Mouse (Mus musculus): ENCODE measurements around the gene Ccdc162. TPM values are rescaled to one million over a fixed set of nuclear protein-coding genes. Genes with fewer than 3 reads are reported as not detected.

Ccdc162 gene
- polyA plus RNA-seq, 1 experiment: 4.3 TPM

- Histone ChIP-seq H3K4me3 (replicated peaks; ENCODE audit: control insufficient read depth, low read depth, low read length) (no peak overlapping the region), H3K4me1 (ENCODE audit: control insufficient read depth, insufficient read depth, low read length) (no peaks in the 10 kb centered on the region; the same call in none of the 2 replicates), H3K27ac (ENCODE audit: control insufficient read depth, insufficient read depth, low read depth, low read length, poor library complexity) (no peak overlapping the region)
- TF ChIP-seq POLR2A (IDR thresholded peaks at IDR 0.05; ENCODE audit: borderline replicate concordance, control insufficient read depth, low read depth, low read length): no peak
- TF ChIP-seq CTCF (IDR thresholded peaks at IDR 0.05; ENCODE audit: control insufficient read depth, insufficient read depth, low read length): no peak
- 74% methylated on average over 1 of the region's 1 CpGs for WGBS
Measured at GRCm38 (mm10) chr10:41578541-41578940, 137.9 kb downstream of the Ccdc162 start.

- Histone ChIP-seq H3K4me3 (replicated peaks; ENCODE audit: control insufficient read depth, low read depth, low read length) (no peak overlapping the region), H3K27ac (ENCODE audit: control insufficient read depth, insufficient read depth, low read depth, low read length, poor library complexity) (no peak overlapping the region), H3K4me1 (ENCODE audit: control insufficient read depth, insufficient read depth, low read length) (peaks cover 3% of the 10 kb centered on the region)
- 53% methylated on average over 7 of the region's 7 CpGs for WGBS
- TF ChIP-seq CTCF (IDR thresholded peaks at IDR 0.05; ENCODE audit: control insufficient read depth, insufficient read depth, low read length) (no peak), POLR2A (IDR thresholded peaks at IDR 0.05; ENCODE audit: borderline replicate concordance, control insufficient read depth, low read depth, low read length) (no peak)
Measured at GRCm38 (mm10) chr10:41576328-41576833, 140.1 kb downstream of the Ccdc162 start.

- no peak overlapping the region for H3K4me3 ChIP-seq (replicated peaks; ENCODE audit: control insufficient read depth, low read depth, low read length)
- peaks cover 5% of the 10 kb centered on the region for H3K4me1 ChIP-seq (ENCODE audit: control insufficient read depth, insufficient read depth, low read length)
- 47% methylated on average over 8 of the region's 8 CpGs for WGBS
- no peak for TF ChIP-seq POLR2A (IDR thresholded peaks at IDR 0.05; ENCODE audit: borderline replicate concordance, control insufficient read depth, low read depth, low read length)
- no peak overlapping the region for H3K27ac ChIP-seq (ENCODE audit: control insufficient read depth, insufficient read depth, low read depth, low read length, poor library complexity)
Measured at GRCm38 (mm10) chr10:41575451-41576327, 140.7 kb downstream of the Ccdc162 start.

- Histone ChIP-seq H3K4me3 (replicated peaks; ENCODE audit: control insufficient read depth, low read depth, low read length) (no peak overlapping the region), H3K27ac (ENCODE audit: control insufficient read depth, insufficient read depth, low read depth, low read length, poor library complexity) (no peak overlapping the region), H3K4me1 (ENCODE audit: control insufficient read depth, insufficient read depth, low read length) (peaks cover 5% of the 10 kb centered on the region)
- no peak for TF ChIP-seq CTCF (IDR thresholded peaks at IDR 0.05; ENCODE audit: control insufficient read depth, insufficient read depth, low read length)
- no peak for TF ChIP-seq POLR2A (IDR thresholded peaks at IDR 0.05; ENCODE audit: borderline replicate concordance, control insufficient read depth, low read depth, low read length)
- 6% methylated on average over 6 of the region's 6 CpGs for WGBS
Measured at GRCm38 (mm10) chr10:41573190-41573589, 143.2 kb downstream of the Ccdc162 start.

GRCm38 (mm10) chr10:41572274-41572673 lies 144.2 kb downstream of the Ccdc162 start:
- WGBS: 63% methylated on average over 4 of the region's 4 CpGs
- Histone ChIP-seq H3K4me3 (replicated peaks; ENCODE audit: control insufficient read depth, low read depth, low read length) (no peak overlapping the region), H3K4me1 (ENCODE audit: control insufficient read depth, insufficient read depth, low read length) (peaks cover 5% of the 10 kb centered on the region), H3K27ac (ENCODE audit: control insufficient read depth, insufficient read depth, low read depth, low read length, poor library complexity) (no peak overlapping the region)
- no peak for TF ChIP-seq POLR2A (IDR thresholded peaks at IDR 0.05; ENCODE audit: borderline replicate concordance, control insufficient read depth, low read depth, low read length)
- TF ChIP-seq CTCF (IDR thresholded peaks at IDR 0.05; ENCODE audit: control insufficient read depth, insufficient read depth, low read length): no peak

- TF ChIP-seq POLR2A (IDR thresholded peaks at IDR 0.05; ENCODE audit: borderline replicate concordance, control insufficient read depth, low read depth, low read length) (no peak), CTCF (IDR thresholded peaks at IDR 0.05; ENCODE audit: control insufficient read depth, insufficient read depth, low read length) (no peak)
- WGBS: 11% methylated on average over 4 of the region's 4 CpGs
- Histone ChIP-seq H3K4me3 (replicated peaks; ENCODE audit: control insufficient read depth, low read depth, low read length) (no peak overlapping the region), H3K27ac (ENCODE audit: control insufficient read depth, insufficient read depth, low read depth, low read length, poor library complexity) (no peak overlapping the region), H3K4me1 (ENCODE audit: control insufficient read depth, insufficient read depth, low read length) (peaks cover 5% of the 10 kb centered on the region)
Measured at GRCm38 (mm10) chr10:41571065-41571464, 145.4 kb downstream of the Ccdc162 start.

- Histone ChIP-seq H3K4me3 (replicated peaks; ENCODE audit: control insufficient read depth, low read depth, low read length) (no peak overlapping the region), H3K4me1 (ENCODE audit: control insufficient read depth, insufficient read depth, low read length) (peaks cover 5% of the 10 kb centered on the region), H3K27ac (ENCODE audit: control insufficient read depth, insufficient read depth, low read depth, low read length, poor library complexity) (no peak overlapping the region)
- 76% methylated on average over 3 of the region's 3 CpGs for WGBS
- TF ChIP-seq POLR2A (IDR thresholded peaks at IDR 0.05; ENCODE audit: borderline replicate concordance, control insufficient read depth, low read depth, low read length) (no peak), CTCF (IDR thresholded peaks at IDR 0.05; ENCODE audit: control insufficient read depth, insufficient read depth, low read length) (no peak)
Measured at GRCm38 (mm10) chr10:41568306-41568705, 148.1 kb downstream of the Ccdc162 start.

GRCm38 (mm10) chr10:41565141-41565540 lies 151.3 kb downstream of the Ccdc162 start:
- 39% methylated on average over 5 of the region's 5 CpGs for WGBS
- TF ChIP-seq CTCF (IDR thresholded peaks at IDR 0.05; ENCODE audit: control insufficient read depth, insufficient read depth, low read length) (no peak), POLR2A (IDR thresholded peaks at IDR 0.05; ENCODE audit: borderline replicate concordance, control insufficient read depth, low read depth, low read length) (no peak)
- no peak overlapping the region for H3K4me3 ChIP-seq (replicated peaks; ENCODE audit: control insufficient read depth, low read depth, low read length)

More at GRCm38 (mm10) chr10:41565141-41565540, 151.3 kb downstream of the Ccdc162 start:
- Histone ChIP-seq H3K4me1 (ENCODE audit: control insufficient read depth, insufficient read depth, low read length) (no peaks in the 10 kb centered on the region), H3K27ac (ENCODE audit: control insufficient read depth, insufficient read depth, low read depth, low read length, poor library complexity) (no peak overlapping the region)
